Mouse (Mus musculus): ENCODE data around the gene Nos1ap.
A peak's percentile ranks its signal among the peaks of the same experiment; 100 is the strongest.

The Nos1ap gene

DNA sequence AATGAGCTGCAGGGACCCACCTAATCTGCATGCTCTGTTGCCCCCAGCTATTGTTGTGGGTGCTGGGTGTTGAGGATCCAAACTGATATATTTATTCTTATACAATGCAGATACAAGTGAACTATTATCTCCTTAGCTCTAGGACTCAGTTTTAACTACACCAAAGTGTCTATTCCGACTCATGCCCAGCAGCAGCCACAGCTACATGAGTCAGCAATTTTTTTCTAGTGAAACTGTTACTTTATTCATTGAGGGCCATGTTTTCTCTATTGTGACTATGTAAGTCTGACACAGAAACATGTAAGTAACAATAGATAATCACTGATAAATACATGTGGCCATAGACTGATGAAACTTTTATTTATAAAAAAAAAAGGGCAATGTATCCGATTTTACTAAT lies 184.5 kb downstream of the Nos1ap start:
- no peak for DNase-seq

GRCm38 (mm10) chr1:170402682-170403081 lies 187.0 kb downstream of the Nos1ap start:
- no peak for DNase-seq

- DNase-seq: no peak
Observed at GRCm38 (mm10) chr1:170398866-170399265, 190.8 kb downstream of the Nos1ap start.

- DNase-seq: peak; percentile 42
Observed at GRCm38 (mm10) chr1:170395101-170395500, 194.6 kb downstream of the Nos1ap start.

DNA sequence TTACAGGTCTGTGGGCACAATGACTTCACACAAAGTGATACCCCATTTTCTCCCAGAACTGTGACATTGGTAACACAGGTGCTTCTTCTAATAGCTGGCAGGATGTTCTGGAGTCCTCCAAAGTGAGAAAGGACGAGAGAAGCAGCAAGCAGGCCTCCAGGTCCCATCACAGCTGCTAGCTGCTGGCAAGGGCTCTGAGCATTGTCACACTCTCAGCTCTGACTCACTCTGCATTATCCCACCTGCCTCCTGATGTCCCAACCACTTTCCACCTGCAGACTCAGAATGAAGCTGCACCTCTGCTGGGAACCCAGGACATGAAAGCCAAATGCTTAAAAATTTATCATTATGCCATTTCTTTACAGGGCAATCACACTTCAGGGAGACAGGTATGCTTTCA lies 195.0 kb downstream of the Nos1ap start:
- DNase-seq: no peak

GRCm38 (mm10) chr1:170392771-170393728 lies 196.6 kb downstream of the Nos1ap start:
- DNase-seq: peak; percentile 90

GRCm38 (mm10) chr1:170387180-170387912 lies 202.3 kb downstream of the Nos1ap start:
- DNase-seq: peak; percentile 60

- DNase-seq: no peak
Observed at GRCm38 (mm10) chr1:170385416-170385815, 204.2 kb downstream of the Nos1ap start.

DNA sequence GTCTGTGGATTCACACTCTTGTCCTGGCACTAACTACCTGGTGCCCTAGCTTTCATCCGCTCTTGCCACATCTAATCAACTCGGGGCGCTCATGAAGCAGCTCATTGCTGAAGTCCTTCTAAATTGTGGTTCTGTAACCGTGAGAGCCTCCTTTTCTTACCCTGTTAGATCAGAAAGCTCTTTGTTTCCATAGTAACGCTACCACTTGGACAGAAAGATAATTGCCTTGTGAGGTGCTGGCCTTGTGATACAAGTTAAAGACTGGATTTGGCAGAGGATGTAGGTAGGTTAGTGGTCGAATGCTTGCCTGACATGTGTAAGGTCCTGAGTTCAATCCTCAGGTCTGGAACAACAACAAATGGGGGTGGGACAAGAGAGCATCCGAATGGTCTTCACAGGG lies 206.1 kb downstream of the Nos1ap start:
- DNase-seq: no peak

DNA sequence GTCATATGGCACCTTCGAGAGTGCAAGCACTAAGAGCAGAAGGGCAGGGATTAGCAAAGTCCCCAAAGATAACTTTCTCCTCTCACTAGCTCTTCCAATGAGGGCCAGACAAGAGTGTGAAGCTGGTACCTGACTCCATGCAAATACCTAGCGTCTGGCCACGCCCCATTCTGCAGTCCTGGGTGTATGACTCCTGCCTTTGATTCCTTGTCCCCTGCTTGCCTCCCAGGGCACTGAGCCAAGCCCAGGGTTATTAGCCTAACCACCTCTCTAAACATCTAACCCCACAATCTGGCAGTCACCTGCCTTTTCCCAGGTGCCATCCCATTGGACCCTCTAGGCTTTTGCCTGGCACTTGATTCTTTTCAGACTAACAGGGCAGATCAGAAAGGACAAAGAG lies 208.2 kb downstream of the Nos1ap start:
- peak; percentile 56 for DNase-seq

GRCm38 (mm10) chr1:170380505-170380904 lies 209.2 kb downstream of the Nos1ap start:
- DNase-seq: no peak

DNA sequence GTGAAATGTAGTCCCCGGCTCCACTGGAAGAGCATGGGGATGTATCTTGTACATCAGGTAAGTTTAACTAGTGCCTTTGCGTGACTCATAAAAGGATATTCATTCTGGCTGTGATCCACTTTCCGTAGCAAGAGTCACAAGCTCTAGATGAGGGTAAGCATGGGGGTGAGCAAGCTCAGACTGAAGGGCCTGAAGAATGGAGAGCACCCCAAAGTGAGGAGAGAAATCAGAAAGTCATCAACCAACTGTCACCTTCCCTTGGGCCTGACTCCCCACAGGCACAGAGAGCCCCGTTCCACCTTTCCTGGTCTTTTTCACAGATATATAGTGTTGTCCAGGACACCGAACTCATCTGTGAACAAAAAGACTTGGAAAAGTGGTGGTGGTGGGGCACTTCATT lies 213.9 kb downstream of the Nos1ap start:
- DNase-seq: no peak

DNA sequence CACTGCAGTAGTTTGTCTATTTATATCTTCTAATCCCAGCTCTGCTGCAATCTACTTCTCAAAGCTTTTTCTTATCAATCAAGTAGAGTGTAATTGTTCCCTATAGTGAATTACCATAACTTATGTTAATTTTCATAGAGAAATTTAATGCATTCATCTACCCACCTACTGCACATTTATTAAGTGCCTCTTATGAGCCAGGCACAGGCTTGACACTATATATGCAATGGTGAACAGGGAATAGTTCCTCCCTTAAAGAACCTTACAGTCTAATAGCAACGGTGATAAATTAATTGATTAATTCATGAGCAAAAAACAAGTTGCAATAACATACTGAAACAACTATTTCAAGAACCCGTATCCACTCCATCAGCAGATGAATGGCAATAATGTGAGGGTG lies 215.9 kb downstream of the Nos1ap start:
- no peak for DNase-seq

DNA sequence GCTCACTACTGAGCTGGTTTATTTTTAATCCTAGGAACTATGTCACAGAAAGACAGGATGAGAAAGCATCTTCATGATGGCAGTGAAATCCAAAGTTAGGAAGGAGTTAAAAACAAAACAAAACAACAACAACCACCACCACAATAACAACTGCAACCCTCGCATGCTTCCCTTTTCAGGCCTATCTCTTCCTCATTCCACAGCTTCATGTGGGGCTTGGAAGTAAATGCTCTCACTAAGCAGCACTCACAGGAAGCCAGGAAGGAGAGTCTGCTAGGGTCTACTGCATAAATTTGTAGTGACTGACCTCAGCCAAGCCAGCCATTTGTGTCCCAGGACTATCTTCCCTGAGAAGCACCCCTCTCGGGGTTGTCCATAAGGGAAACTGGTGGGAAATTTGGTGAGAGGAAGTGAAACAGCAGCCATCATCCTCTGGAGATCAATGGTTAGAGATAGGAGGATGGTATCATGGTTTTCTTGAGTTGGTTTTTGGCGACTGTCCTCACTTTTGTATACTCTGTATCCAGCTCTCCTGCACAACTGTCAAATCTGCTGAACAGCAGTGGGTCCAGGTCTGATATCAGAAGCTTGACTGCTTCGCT lies 218.4 kb downstream of the Nos1ap start:
- DNase-seq: no peak

DNA sequence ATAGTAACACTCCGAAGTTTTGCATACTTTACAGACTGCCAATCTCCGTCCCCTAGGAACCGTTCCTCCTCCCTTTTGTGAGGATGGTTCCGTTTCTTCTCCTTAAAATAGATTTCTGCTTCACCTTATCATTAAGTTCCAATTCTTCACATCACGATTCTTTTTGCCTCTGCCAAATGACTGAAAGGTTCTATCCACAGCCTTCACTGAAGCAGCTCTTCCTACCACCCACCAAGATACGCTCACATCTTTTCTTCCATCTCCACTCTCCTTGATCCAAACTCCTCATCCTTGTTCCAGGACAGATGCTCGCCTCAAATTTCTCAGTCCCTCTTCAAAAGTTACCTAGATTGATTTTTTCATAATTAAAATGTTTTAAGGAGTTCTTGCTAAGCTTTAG lies 220.8 kb downstream of the Nos1ap start:
- DNase-seq: no peak

- no peak for DNase-seq
Observed at GRCm38 (mm10) chr1:170366981-170367700, 222.5 kb downstream of the Nos1ap start.

DNA sequence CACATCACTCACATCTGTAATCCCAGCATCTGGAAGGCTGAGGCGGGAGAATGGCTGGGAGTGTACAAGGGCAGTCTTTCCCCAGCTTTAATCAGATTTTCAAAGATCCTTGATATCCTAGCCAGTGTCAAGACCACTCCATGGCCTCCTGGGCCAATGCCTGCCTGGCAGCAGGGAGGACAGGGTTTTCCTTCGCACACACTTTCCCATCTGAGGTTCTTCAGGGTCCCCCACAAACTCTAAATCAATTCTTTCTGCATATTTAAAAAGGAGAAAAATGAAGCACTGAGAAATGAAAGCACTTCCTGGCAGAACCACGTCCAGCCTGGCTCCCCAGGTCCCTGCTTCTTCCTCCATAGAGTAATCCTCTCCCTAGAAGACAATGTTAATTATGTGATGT lies 225.9 kb downstream of the Nos1ap start:
- DNase-seq: no peak

DNA sequence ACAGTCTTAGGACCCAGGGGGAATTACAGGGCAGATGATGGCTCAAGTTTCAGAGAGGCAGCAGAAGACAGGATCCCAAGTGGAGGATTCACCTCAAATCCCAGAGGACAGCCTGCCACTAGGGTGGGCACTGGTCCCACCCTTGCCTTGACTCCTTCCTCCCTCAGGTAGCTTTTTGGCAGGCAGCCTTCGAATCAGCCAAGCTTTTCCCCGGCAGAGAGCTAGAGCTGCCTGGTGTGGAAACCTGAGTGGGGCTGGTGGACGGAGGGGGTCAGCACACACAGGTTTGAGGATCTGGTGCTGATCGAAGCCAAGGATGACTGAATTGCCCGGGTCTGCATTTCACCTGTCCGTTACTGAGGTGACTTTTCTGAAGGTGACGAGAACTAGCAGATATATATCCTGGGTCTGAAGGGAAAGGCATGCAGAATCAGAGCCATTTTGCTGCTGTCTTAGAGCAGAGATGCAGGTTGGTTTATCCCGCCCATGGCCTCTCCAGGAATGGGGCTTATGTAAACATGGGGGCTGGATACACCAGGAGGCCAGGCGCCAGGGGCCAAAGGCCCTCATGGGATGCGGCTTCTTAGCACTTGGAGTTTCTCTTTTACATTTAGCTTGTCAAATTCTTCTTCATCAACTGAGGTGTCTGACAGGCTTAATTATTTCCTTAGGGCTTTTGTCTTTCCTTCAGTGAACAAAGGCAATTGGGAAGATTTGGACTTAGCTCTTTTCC lies 229.3 kb downstream of the Nos1ap start:
- DNase-seq: peak; percentile 11

DNA sequence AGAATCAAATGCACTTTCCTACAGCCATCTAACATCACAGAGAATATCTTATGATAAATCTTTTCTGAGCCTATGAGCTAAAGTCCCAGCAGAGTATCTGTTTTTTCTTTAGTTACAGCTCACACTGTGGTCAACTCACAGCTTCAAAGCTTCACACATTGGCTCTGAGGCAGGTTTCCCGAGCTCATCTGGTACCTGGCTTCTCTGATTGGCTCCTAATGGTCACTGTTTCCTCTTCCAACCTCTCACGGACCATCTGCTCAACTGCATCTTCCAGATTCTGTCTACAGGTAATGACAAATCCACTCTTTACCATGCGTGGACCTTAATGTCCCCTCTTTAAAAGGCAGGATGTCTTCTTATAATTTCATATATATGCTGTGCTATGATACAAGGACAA lies 236.3 kb downstream of the Nos1ap start:
- DNase-seq: no peak

DNA sequence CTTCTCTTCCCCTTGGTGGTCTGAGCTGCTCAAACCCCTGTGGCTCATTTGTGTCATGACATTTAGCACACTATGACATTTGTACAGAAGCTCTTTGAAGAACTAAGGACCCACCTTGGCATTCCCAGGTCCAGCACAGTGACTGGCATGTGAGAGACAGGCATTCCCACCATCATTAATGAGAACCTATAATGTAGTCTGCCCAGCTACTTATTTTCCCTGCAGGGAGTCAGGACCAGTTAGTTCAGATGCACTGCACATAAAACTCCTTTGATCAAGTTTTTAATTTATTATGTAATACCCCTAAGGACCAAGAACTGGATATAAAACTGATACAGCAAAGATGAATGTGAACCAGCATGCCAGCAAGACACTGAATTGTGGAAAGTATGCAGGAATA lies 238.6 kb downstream of the Nos1ap start:
- DNase-seq: no peak

GRCm38 (mm10) chr1:170346266-170346665 lies 243.4 kb downstream of the Nos1ap start:
- DNase-seq: peak; percentile 63

DNA sequence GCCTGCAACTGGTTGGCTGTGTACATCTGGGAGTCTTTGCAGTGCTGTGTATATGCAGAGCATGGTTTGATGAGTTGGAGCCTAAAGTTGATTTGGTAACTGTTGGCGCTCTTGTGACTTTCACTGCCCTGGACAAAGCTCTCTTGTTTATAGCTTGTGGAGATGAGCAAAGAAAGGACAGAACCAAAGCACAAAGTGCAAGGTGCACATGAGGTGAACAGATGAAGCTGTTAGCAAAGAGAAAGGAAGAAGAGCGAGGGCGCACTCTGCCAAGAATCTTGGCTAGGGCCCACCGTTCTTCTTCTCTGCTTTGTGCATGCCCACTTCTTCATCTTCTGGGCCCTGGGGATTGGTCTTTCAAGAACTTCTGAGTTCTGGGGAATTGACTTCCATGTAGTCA lies 245.8 kb downstream of the Nos1ap start:
- peak; percentile 26 for DNase-seq
